Mouse (Mus musculus) T-helper 2 cell (primary cell): ENCODE measurements at regions not wholly inside any gene's neighbourhood (a gene's known extent, or its start where the extent isn't known, plus 50 kb on each side); places are given as distances from the start of the nearest gene placed in this dataset.

Experiments
- in situ Hi-C: fragments of 300-600 bp; cut with MboI, MseI; formaldehyde crosslinking; loops from one replicate; pipeline ENCODE4 v1.15.1; 2025; ENCODE audit warnings: high pct_unique_total_duplicates

DNA sequence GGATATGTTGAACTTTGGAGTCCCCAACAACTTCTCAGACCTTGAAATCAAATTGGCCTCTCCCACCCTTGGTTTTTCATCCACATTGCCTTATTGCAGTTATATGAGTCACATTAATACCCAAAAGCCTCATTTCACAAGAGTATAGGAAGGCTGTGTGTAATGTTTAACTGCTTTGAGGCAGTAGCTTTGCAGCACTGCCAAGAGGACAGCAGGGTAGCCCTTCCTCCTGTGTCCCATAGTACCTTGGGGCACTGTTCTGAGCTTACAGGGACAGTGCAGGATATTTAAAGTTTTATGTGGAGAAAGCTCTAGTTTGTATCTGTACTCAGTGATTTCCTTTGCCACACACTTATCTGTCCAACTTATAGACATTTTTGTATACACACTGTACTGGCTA is 374.4 kb downstream of the Plk2 start:
- in situ Hi-C loops, result no loop called here

- in situ Hi-C loops, result no loop called here
Measured at GRCm38 (mm10) chr13:110775251-110775650, 380.4 kb downstream of the Plk2 start.

GRCm38 (mm10) chr13:110784162-110784785 is 389.4 kb downstream of the Plk2 start:
- in situ Hi-C loops, result no loop called here

DNA sequence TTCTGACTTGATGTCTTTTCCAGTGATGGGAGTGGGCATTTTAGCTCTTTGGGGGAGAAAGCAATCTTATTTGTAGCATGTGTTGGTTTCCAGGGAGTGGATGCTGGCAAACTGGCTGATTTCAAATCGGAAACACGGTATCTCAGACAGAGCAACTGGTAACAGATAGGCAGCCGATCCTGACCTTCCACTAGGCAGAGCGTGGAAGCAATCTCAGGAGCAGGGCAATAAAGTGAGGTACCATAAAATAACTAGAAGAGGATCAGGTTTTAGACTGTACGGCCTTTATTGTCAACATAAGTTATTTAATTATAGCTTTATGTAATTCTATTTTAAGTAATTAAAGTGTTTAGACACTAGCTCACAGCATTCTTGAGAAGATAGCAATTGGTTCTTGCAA is 390.0 kb downstream of the Plk2 start:
- in situ Hi-C loops, result no loop called here

DNA sequence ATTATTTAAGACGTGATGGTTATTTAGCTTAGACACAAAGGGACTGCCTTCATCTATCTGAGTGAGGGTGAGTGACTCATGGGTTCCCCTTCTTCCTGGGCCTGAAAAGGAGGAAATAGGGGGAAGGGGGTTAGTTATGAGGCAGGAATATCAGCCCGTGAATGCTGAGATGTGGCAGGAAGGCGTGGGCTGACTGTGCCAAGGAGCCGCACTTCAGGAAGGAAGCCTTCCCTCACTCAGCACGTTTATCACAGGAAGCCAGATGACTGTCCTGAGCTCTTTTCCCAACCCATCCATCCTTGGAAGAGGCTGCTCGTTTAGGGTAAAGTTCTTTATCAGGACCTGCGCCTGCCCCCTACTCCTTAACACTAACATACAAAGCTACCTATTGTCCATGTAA is 403.5 kb downstream of the Plk2 start:
- in situ Hi-C loops, result no loop called here

- in situ Hi-C loops, result no loop called here
Measured at GRCm38 (mm10) chr13:110802841-110803240, 408.0 kb downstream of the Plk2 start.

DNA sequence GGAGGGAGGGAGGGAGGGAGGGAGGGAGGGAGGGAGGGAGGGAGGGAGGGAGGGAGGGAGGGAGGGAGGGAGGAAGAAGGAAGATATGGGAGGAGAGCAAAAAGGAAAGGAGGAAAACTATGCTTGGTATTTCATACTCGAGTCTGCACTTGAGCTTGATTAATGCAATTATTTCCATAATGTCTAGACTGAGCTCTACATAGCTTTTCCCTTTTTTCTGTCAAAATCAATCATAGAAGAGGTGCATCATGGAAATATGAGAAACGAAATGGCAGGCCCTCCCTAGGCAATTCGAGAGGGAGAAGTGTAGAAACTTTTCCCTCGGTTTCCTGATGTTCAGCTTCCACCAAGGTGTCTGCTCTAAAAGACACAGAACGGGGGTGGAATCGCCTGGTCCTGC is 417.6 kb downstream of the Plk2 start:
- in situ Hi-C loops, result no loop called here

- in situ Hi-C loops, result no loop called here
Measured at GRCm38 (mm10) chr13:110814066-110814465, 419.2 kb downstream of the Plk2 start.

DNA sequence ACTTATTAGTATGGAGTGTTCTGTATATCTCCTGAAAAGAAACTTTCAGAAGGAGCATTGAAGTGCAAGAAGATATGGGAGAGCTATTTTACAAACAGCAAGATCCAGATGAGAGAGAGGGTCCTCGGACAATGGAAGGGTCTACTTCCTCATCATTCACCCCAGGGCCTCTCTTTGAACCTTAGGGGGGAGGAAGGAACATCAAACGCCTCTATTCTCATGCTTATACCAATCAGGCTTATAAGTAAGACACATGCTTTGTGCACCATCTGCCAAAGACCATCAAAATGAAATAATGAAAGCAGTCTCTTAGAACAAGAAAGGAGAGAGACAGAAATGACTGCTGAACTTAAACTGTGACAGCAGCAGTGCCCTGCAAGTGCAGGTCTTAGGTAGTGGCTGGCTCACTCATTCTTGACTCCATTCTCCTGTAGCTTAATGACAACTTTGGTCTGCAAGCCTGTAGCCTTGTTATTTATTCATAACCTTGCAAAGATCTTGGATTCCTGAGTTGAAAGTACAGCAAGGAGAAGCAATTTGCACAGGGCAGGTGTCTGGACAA is 424.5 kb downstream of the Plk2 start:
- in situ Hi-C loops, result no loop called here

- in situ Hi-C loops, result no loop called here
Measured at GRCm38 (mm10) chr13:110824878-110825277, 429.9 kb upstream of the Actbl2 start.

DNA sequence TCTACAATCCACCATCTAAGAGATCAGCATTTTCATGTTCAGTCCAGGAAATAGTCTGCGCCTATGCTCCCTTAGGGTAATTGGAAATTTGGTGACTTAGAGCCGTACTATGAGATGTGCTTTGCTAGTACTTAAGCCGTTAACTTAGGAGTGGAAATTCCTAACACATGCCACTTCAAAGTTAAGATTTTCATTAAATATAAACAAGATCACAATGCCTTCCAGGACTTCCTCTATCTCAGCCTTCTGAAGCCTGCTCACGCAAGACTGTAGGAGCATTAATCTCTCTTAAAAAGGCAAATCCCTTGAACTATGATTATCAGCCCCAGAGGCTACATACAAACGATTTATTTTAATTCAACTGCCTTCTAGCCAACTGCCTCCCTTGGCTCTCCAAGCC is 422.4 kb upstream of the Actbl2 start:
- in situ Hi-C loops, result no loop called here

- in situ Hi-C loops, result no loop called here
Measured at GRCm38 (mm10) chr13:110836936-110837335, 417.9 kb upstream of the Actbl2 start.

- in situ Hi-C loops, result no loop called here
Measured at GRCm38 (mm10) chr13:110841949-110842348, 412.9 kb upstream of the Actbl2 start.

- in situ Hi-C loops, result no loop called here
Measured at GRCm38 (mm10) chr13:110845695-110846094, 409.1 kb upstream of the Actbl2 start.

- in situ Hi-C loops, result no loop called here
Measured at GRCm38 (mm10) chr13:110852996-110853727, 401.7 kb upstream of the Actbl2 start.

DNA sequence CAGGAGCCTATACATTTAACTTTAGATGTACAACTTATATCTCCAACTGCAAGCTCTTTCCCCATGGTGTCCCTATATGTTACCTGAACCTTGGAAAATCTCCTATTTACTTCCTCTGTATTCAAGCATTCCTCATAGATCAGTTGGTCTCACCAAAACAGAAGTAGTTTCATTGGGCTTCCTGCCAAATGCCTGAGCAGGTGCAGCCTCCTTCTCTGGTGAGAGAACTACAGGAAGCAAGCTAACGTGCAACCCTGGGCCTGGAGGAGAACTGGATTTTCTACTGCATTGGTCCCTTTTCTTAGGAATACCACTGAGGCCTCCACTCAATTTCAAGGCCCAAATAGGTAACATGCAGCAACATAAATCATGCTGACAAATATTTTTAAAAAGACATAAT is 400.6 kb upstream of the Actbl2 start:
- in situ Hi-C loops, result no loop called here

GRCm38 (mm10) chr13:110865902-110866512 is 388.8 kb upstream of the Actbl2 start:
- in situ Hi-C loops, result no loop called here

GRCm38 (mm10) chr13:110866713-110867112 is 388.1 kb upstream of the Actbl2 start:
- in situ Hi-C loops, result no loop called here

DNA sequence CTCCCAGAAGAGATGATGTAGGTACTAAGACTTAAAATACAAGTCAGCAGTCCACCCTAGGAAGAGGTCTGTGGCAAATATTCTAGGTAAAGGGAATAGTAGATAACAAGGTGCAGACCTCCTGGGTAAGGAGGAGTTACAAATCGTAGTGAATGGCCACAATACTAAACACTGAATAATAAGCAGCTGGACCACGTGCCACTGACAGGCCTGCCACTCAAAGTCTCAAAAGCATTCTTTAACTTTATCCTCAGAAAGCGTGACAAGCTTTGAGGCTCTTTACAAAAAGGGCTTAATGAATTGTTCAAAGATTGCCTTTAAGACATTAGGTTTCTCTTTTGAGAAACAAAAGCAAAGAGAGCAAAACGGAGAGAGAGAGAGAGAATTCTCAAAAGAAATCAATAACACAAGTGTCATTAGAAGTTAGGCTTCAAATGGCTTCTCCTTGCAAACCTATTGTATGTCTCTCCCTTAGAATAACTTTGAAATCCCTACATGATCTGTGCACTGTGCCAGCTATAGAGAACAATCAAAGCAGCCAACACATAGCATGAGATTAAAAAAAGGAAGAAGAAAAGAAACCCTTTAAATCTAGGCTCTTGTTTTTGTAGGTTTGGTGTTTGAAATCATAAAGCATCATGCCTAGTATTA is 383.6 kb upstream of the Actbl2 start:
- in situ Hi-C loops, result no loop called here

GRCm38 (mm10) chr13:110871776-110872135 is 383.1 kb upstream of the Actbl2 start:
- in situ Hi-C loops, result no loop called here

GRCm38 (mm10) chr13:110881573-110881972 is 373.2 kb upstream of the Actbl2 start:
- in situ Hi-C loops, result no loop called here

GRCm38 (mm10) chr13:110882173-110882572 is 372.6 kb upstream of the Actbl2 start:
- in situ Hi-C loops, result no loop called here
